Mouse (Mus musculus): ENCODE results near the gene 2410004B18Rik. TPM values are rescaled to one million over a fixed set of nuclear protein-coding genes. Genes with fewer than 3 reads are reported as not detected.
"Not testable (repeated sequence)": the region's sequence is repeated elsewhere in the genome, so short reads cannot be mapped to it uniquely, and the experiment has no call there.

Gene 2410004B18Rik
- total RNA-seq, 1 experiment = 38.7 TPM

DNA sequence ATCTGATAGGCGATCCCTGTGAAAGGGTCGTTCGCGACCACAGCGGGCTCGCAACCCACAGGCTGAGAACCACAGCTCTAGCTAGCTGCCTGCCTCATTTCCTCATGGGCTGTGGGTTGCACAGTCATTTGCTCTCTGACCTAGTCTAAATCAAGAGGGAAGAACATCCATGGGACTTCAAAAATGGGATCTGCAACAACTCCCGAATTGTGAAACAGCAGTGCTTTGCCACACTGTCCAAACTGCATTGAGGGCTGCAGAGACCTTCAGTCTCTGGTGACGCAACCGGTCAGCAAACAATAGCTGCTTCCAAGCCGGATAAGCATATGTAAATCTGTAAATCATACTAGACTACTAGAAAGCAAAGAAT is 26.2 kb downstream of the 2410004B18Rik start:
- no peaks in the 10 kb centered on the region for H3K9me3 ChIP-seq (ENCODE audit: control insufficient read depth, insufficient read depth, low read depth, low read length)
- DNase-seq (ENCODE audit: low read depth, low spot score) = no peak
- TF ChIP-seq ZC3H11A (IDR thresholded peaks at IDR 0.05; ENCODE audit: borderline replicate concordance, low read depth, low read length) (no peak), HCFC1 (IDR thresholded peaks at IDR 0.05; ENCODE audit: borderline replicate concordance, insufficient read depth, low read length) (no peak), MAFK (IDR thresholded peaks at IDR 0.05; ENCODE audit: insufficient read depth, low read depth, low read length) (no peak), CHD2 (IDR thresholded peaks at IDR 0.05; ENCODE audit: low read depth, low read length) (no peak), ZNF384 (IDR thresholded peaks at IDR 0.05; ENCODE audit: low read depth, low read length) (no peak)
- H3K4me1 ChIP-seq (ENCODE audit: control insufficient read depth in 2 of 2, insufficient read depth in 2 of 2, low read length in 2 of 2, poor library complexity in 1 of 2) = peaks cover 0 to 21% of the 10 kb centered on the region in 2 experiments
- no peak overlapping the region for H3K27ac ChIP-seq (ENCODE audit: insufficient read depth, low read depth, low read length, poor library complexity, severe bottlenecking)
- no peak overlapping the region for H3K9ac ChIP-seq (ENCODE audit: insufficient read depth, low read depth, low read length, poor library complexity, severe bottlenecking)
- H3K4me3 ChIP-seq (ENCODE audit: insufficient read depth in 1 of 2, low read depth in 1 of 2, low read length in 2 of 2, poor library complexity in 1 of 2, severe bottlenecking in 1 of 2) = no peak overlapping the region
- no peaks in the 10 kb centered on the region for H3K36me3 ChIP-seq (ENCODE audit: control insufficient read depth, insufficient read depth, low read length, poor library complexity, severe bottlenecking)
- in situ Hi-C loops (cut with MboI; ENCODE audit: low sequenced_read_pairs in 2 of 2, unreplicated experiment in 2 of 2) = no loop called here

DNA sequence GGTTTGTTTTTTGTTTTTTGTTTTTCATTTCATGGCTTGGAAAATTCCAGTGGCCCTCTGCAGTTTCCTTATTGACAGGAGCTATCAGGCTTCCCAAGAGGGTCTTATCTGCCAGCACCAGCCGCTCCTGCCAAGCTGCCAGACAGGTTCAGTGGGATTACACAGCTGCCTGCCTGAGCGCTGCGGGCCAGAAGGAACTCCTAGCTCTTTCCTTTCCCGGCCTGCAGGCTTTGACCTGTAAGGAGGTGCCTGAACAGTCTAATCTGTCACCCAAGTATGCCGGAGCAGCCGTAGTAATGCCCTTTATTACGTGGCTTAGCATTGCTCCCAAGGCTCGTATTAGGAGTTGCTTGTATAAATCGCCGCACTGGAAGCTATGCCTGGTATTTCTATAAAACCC is 26.7 kb downstream of the 2410004B18Rik start:
- no peak overlapping the region for H3K4me3 ChIP-seq (ENCODE audit: insufficient read depth in 1 of 2, low read depth in 1 of 2, low read length in 2 of 2, poor library complexity in 1 of 2, severe bottlenecking in 1 of 2)
- H3K27ac ChIP-seq (ENCODE audit: insufficient read depth, low read depth, low read length, poor library complexity, severe bottlenecking) = no peak overlapping the region

DNA sequence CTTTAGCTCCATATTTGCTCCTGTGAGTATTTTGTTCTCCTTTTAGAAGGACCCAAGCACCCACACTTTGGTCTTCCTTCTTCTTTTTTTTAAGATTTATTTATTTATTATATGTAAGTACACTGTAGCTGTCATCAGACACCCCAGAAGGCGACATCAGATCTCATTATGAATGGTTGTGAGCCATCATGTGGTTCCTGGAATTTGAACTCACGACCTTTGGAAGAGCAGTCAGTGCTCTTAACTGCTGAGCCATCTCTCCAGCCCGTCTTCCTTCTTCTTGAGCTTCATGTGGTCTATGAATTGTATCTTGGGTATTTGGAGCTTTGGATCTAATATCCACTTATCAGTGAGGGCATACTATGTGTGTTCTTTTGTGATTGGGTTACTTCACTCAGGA is 27.8 kb downstream of the 2410004B18Rik start:
- H3K9me3 ChIP-seq (ENCODE audit: control insufficient read depth, insufficient read depth, low read depth, low read length); H3K27ac ChIP-seq (ENCODE audit: insufficient read depth, low read depth, low read length, poor library complexity, severe bottlenecking); in situ Hi-C loops (cut with MboI; ENCODE audit: low sequenced_read_pairs in 2 of 2, unreplicated experiment in 2 of 2); H3K4me3 ChIP-seq (ENCODE audit: insufficient read depth in 1 of 2, low read depth in 1 of 2, low read length in 2 of 2, poor library complexity in 1 of 2, severe bottlenecking in 1 of 2); H3K36me3 ChIP-seq (ENCODE audit: control insufficient read depth, insufficient read depth, low read length, poor library complexity, severe bottlenecking); H3K9ac ChIP-seq (ENCODE audit: insufficient read depth, low read depth, low read length, poor library complexity, severe bottlenecking); DNase-seq (ENCODE audit: low read depth, low spot score): not testable (repeated sequence)
- peaks cover 0 to 23% of the 10 kb centered on the region in 2 experiments for H3K4me1 ChIP-seq (ENCODE audit: control insufficient read depth in 2 of 2, insufficient read depth in 2 of 2, low read length in 2 of 2, poor library complexity in 1 of 2)

More for the DNA sequence above, 26.7 kb downstream of the 2410004B18Rik start:
- no peak overlapping the region for H3K9ac ChIP-seq (ENCODE audit: insufficient read depth, low read depth, low read length, poor library complexity, severe bottlenecking)
- DNase-seq (ENCODE audit: low read depth, low spot score) = no peak
- no peaks in the 10 kb centered on the region for H3K9me3 ChIP-seq (ENCODE audit: control insufficient read depth, insufficient read depth, low read depth, low read length)
- H3K36me3 ChIP-seq (ENCODE audit: control insufficient read depth, insufficient read depth, low read length, poor library complexity, severe bottlenecking) = no peaks in the 10 kb centered on the region
- in situ Hi-C loops (cut with MboI; ENCODE audit: low sequenced_read_pairs in 2 of 2, unreplicated experiment in 2 of 2) = no loop called here
- TF ChIP-seq HCFC1 (IDR thresholded peaks at IDR 0.05; ENCODE audit: borderline replicate concordance, insufficient read depth, low read length) = no peak
- no peak for TF ChIP-seq ZC3H11A (IDR thresholded peaks at IDR 0.05; ENCODE audit: borderline replicate concordance, low read depth, low read length)
- no peak for TF ChIP-seq MAFK (IDR thresholded peaks at IDR 0.05; ENCODE audit: insufficient read depth, low read depth, low read length)
- no peak for TF ChIP-seq CHD2 (IDR thresholded peaks at IDR 0.05; ENCODE audit: low read depth, low read length)
- no peak for TF ChIP-seq ZNF384 (IDR thresholded peaks at IDR 0.05; ENCODE audit: low read depth, low read length)
- peaks cover 0 to 21% of the 10 kb centered on the region in 2 experiments for H3K4me1 ChIP-seq (ENCODE audit: control insufficient read depth in 2 of 2, insufficient read depth in 2 of 2, low read length in 2 of 2, poor library complexity in 1 of 2)

DNA sequence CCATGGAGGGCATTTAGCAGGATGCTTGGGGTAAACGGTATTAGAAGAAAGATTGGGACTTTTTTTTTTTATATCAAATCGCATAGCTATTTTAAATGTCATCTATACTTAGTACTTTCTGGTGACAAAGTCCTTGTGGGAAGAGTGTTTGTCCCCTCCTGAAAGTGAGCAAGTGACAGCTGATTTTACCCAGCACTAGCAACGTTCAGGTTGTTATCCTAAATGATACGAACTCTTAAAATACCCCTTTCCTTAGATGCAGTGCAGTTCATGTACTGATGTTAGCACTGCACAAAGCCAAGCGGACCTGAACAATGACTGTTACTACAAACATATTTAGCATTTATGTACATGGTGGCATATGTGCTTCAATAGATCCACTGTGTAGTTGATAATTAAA is 29.0 kb downstream of the 2410004B18Rik start:
- H3K27ac ChIP-seq (ENCODE audit: insufficient read depth, low read depth, low read length, poor library complexity, severe bottlenecking) = no peak overlapping the region
- no peak overlapping the region for H3K9ac ChIP-seq (ENCODE audit: insufficient read depth, low read depth, low read length, poor library complexity, severe bottlenecking)
- TF ChIP-seq ZC3H11A (IDR thresholded peaks at IDR 0.05; ENCODE audit: borderline replicate concordance, low read depth, low read length) (no peak), CHD2 (IDR thresholded peaks at IDR 0.05; ENCODE audit: low read depth, low read length) (no peak), HCFC1 (IDR thresholded peaks at IDR 0.05; ENCODE audit: borderline replicate concordance, insufficient read depth, low read length) (no peak), ZNF384 (IDR thresholded peaks at IDR 0.05; ENCODE audit: low read depth, low read length) (no peak), MAFK (IDR thresholded peaks at IDR 0.05; ENCODE audit: insufficient read depth, low read depth, low read length) (no peak)
- no peaks in the 10 kb centered on the region for H3K36me3 ChIP-seq (ENCODE audit: control insufficient read depth, insufficient read depth, low read length, poor library complexity, severe bottlenecking)
- H3K9me3 ChIP-seq (ENCODE audit: control insufficient read depth, insufficient read depth, low read depth, low read length) = no peaks in the 10 kb centered on the region
- DNase-seq (ENCODE audit: low read depth, low spot score) = no peak
- peaks cover 0 to 22% of the 10 kb centered on the region in 2 experiments; a peak in 3 of 4 replicates for H3K4me1 ChIP-seq (ENCODE audit: control insufficient read depth in 2 of 2, insufficient read depth in 2 of 2, low read length in 2 of 2, poor library complexity in 1 of 2)
- in situ Hi-C loops (cut with MboI; ENCODE audit: low sequenced_read_pairs in 2 of 2, unreplicated experiment in 2 of 2) = no loop called here
- H3K4me3 ChIP-seq (ENCODE audit: insufficient read depth in 1 of 2, low read depth in 1 of 2, low read length in 2 of 2, poor library complexity in 1 of 2, severe bottlenecking in 1 of 2) = no peak overlapping the region

DNA sequence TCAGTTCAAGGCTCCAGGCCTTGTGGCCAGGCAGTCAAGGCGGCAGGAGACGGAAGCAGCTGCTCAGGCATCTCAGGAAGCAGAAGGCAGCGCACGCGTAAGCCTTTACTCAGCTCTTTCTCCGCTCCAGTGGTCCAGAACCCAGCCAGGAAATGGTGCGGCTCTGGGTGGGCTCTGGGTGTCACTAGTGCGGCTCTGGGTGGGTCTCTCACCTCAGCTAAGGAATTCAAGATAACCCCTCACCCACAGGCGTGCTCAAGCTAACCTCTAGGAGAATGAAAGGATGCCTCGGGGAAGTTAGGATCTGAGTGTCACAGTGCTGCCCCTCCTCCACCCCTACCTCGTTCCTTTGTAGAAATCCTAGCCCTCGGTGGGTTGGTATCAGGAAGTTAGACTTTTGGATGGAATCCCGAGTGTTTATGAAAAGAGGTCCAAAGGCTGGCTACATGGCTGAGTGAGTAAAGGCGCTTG is 31.3 kb downstream of the 2410004B18Rik start:
- no peaks in the 10 kb centered on the region for H3K36me3 ChIP-seq (ENCODE audit: control insufficient read depth, insufficient read depth, low read length, poor library complexity, severe bottlenecking)
- H3K27ac ChIP-seq (ENCODE audit: insufficient read depth, low read depth, low read length, poor library complexity, severe bottlenecking) = peak overlapping the region; percentile 8; the same call in 1 of the 2 replicates
- no peak for TF ChIP-seq MAFK (IDR thresholded peaks at IDR 0.05; ENCODE audit: insufficient read depth, low read depth, low read length)
- no peak for TF ChIP-seq ZNF384 (IDR thresholded peaks at IDR 0.05; ENCODE audit: low read depth, low read length)
- no peak for TF ChIP-seq HCFC1 (IDR thresholded peaks at IDR 0.05; ENCODE audit: borderline replicate concordance, insufficient read depth, low read length)
- no peak for TF ChIP-seq CHD2 (IDR thresholded peaks at IDR 0.05; ENCODE audit: low read depth, low read length)
- TF ChIP-seq ZC3H11A (IDR thresholded peaks at IDR 0.05; ENCODE audit: borderline replicate concordance, low read depth, low read length) = no peak
- H3K9ac ChIP-seq (ENCODE audit: insufficient read depth, low read depth, low read length, poor library complexity, severe bottlenecking) = peak overlapping the region; percentile 58; the same call in 1 of the 2 replicates
- H3K9me3 ChIP-seq (ENCODE audit: control insufficient read depth, insufficient read depth, low read depth, low read length) = no peaks in the 10 kb centered on the region; the same call in 1 of the 2 replicates
- 0 out of 4 replicates have a peak overlapping the region, but pooled peaks of 1 of the 2 experiments have one; percentile 3 for H3K4me3 ChIP-seq (ENCODE audit: insufficient read depth in 1 of 2, low read depth in 1 of 2, low read length in 2 of 2, poor library complexity in 1 of 2, severe bottlenecking in 1 of 2)
- H3K4me1 ChIP-seq (ENCODE audit: control insufficient read depth in 2 of 2, insufficient read depth in 2 of 2, low read length in 2 of 2, poor library complexity in 1 of 2) = peaks cover 0 to 10% of the 10 kb centered on the region in 2 experiments; a peak in 2 of 4 replicates
- no peak for DNase-seq (ENCODE audit: low read depth, low spot score)
- in situ Hi-C loops (cut with MboI; ENCODE audit: low sequenced_read_pairs in 2 of 2, unreplicated experiment in 2 of 2) = no loop called here

Measured in ES-E14 (cell line).